Mouse (Mus musculus) E14TG2a.4 (cell line): ENCODE results near the gene Rnf215.

Experiments
- H3K27me3 ChIP-seq: 2 replicates; pipeline ENCODE4 v1.6.1; 2014; ENCODE audit warnings: low read length, control low read depth; ENCODE audit not compliant: insufficient read depth
- H3K36me3 ChIP-seq: 2 replicates; pipeline ENCODE4 v1.6.1; 2014; ENCODE audit warnings: low read length, control low read depth; ENCODE audit not compliant: insufficient read depth
- H3K4me1 ChIP-seq: replicated peaks from 2 replicates; pipeline ENCODE4 v1.6.1; 2014; ENCODE audit warnings: low read depth, low read length, control low read depth
- H3K4me3 ChIP-seq: replicated peaks from 2 replicates; pipeline ENCODE4 v1.5.1; 2014; ENCODE audit warnings: mild to moderate bottlenecking, low read length
- H3K9me3 ChIP-seq: 2 replicates; pipeline ENCODE4 v1.6.1; 2014; ENCODE audit warnings: low read length, control low read depth
- CTCF ChIP-seq: conservative IDR thresholded peaks from 2 replicates; pipeline ENCODE4 v1.5.1; 2014; ENCODE audit warnings: low read length
- NANOG ChIP-seq: IDR thresholded peaks from 2 replicates; pipeline ENCODE4 v1.6.1; 2014; ENCODE audit warnings: borderline replicate concordance, low read length, mixed read lengths
- POU5F1 ChIP-seq: IDR thresholded peaks from 2 replicates; pipeline ENCODE4 v1.6.1; 2014; ENCODE audit warnings: low read length, borderline replicate concordance

Gene Rnf215

DNA sequence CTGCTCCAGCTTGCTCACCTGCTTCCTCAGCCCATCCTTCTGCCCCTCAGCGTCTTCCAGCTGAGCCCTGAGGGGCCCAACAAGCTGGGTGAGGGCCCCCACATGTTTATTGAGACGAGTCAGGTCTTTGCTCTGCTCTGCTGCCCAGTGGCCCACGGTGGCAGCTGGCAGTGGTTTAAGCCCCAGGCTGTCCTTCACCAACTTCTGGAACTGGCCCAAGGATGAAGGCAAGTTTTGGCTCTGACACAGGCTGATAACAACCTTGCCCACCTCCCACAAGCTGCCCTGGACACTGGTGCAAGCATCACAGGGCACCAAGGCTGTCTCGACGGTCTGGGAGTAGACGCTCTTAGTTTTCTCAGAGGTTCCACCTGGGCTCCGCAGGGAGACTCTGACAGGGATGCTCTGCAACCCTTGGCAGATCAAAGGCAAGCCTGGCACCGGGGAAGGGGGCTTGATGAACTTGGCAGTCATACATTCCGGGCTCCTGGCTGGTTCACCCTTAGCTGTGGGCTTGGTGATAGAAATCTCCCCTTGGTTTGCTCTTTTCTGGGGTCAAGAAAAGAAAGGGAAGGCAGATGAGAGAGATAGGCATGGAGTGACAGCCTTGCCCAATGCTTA lies 13.6 kb downstream of the Rnf215 start:
- no peaks in the 10 kb centered on the region for H3K27me3 ChIP-seq
- TF ChIP-seq POU5F1 (no peak), NANOG (no peak), CTCF (no peak)
- H3K4me3 ChIP-seq = no peak overlapping the region
- H3K9me3 ChIP-seq = no peaks in the 10 kb centered on the region
- H3K4me1 ChIP-seq = peaks cover 26% of the 10 kb centered on the region
- H3K36me3 ChIP-seq = no peaks in the 10 kb centered on the region

DNA sequence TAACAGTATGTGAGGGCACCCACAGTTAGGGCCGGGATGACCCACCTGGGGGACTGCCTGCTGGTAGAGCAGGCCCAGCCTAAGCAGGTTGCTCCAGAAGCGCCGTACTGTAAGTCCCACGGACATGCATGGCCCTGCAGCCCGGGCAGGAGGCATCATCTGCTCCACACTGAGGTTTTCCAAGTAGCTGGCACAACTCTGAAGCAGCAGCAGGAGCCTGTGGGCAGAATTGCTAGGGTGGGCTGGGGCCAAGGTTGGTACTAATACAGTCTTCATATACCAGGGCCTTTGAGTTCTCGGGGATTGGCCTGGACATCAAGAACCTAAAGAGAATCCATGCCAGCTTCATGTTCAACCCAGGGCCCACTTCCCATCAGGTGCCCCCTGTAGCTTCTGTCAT lies 14.9 kb downstream of the Rnf215 start:
- H3K4me1 ChIP-seq = peaks cover 17% of the 10 kb centered on the region; the same call in 1 of the 2 replicates
- H3K36me3 ChIP-seq = no peaks in the 10 kb centered on the region
- H3K4me3 ChIP-seq = no peak overlapping the region
- TF ChIP-seq CTCF (no peak), POU5F1 (no peak), NANOG (no peak)
- 0 out of 2 replicates have a peak, but pooled peaks cover 3% of the 10 kb centered on the region for H3K9me3 ChIP-seq
- no peaks in the 10 kb centered on the region for H3K27me3 ChIP-seq

DNA sequence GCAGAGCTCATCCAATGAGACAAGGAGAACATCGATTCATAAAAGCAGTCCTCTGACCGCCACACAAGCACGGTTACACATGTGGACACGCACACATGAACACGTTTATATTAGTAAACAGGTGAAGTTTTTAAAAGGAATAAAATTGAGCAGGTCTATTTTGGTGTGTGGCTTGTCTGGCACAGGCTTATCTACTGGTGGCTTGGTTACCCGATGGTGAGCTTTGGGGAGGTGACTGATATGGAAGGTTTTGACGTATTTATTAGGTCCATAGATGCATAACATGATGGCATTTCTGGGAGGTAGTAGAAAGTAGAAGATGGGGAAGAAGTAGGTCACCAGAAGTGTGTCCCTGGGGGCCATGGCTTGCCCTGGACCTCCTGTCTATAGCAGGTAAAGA lies 18.7 kb downstream of the Rnf215 start:
- Histone ChIP-seq H3K27me3 (no peaks in the 10 kb centered on the region), H3K9me3 (0 out of 2 replicates have a peak, but pooled peaks cover 3% of the 10 kb centered on the region), H3K4me3 (no peak overlapping the region), H3K36me3 (no peaks in the 10 kb centered on the region), H3K4me1 (no peaks in the 10 kb centered on the region)
- no peak for TF ChIP-seq POU5F1
- no peak for TF ChIP-seq NANOG
- TF ChIP-seq CTCF = no peak

DNA sequence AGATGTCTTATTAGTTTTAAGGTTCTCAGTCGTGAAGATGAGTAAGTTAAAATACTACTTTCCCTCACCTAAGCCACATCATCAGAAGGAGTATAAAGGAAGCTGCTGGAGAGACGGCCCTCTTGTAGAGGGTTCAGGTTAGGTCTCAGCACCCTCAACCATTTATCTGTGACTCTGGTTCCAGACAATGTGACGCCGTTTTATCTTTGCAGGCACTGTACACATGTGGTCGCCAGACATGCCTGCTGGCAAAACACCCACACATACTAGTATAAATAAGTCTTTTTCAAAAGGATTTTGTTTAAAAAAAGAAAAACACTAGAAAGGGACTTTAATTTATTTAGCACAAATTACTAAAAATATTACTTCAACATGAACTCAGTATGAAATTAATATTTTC lies 20.6 kb downstream of the Rnf215 start:
- TF ChIP-seq NANOG = no peak
- peaks cover 9% of the 10 kb centered on the region for H3K4me1 ChIP-seq
- H3K4me3 ChIP-seq = no peak overlapping the region
- H3K27me3 ChIP-seq = no peaks in the 10 kb centered on the region
- H3K36me3 ChIP-seq = no peaks in the 10 kb centered on the region
- H3K9me3 ChIP-seq = 0 out of 2 replicates have a peak, but pooled peaks cover 3% of the 10 kb centered on the region

DNA sequence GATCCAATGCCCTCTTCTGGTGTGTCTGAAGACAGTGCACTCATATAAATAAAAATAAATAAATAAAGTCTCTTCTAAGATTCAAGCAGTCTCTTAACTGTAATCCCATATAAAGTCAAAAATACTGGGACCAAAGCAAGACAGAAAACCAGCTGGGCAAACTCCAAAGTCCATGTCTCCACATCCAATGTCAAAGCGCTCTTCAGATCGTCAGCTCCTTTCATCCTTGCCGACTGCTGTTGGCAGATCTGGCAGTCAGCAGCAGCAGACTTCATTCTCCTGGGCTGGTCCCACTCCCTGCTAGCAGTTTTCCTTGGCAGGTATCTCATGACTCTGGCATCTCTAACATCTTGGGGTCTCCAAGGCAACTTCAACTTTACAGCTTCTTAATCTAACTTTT lies 23.7 kb downstream of the Rnf215 start:
- Histone ChIP-seq H3K9me3 (0 out of 2 replicates have a peak, but pooled peaks cover 3% of the 10 kb centered on the region), H3K36me3 (peaks cover 28% of the 10 kb centered on the region), H3K4me1 (peaks cover 38% of the 10 kb centered on the region), H3K27me3 (no peaks in the 10 kb centered on the region), H3K4me3 (no peak overlapping the region)
- TF ChIP-seq CTCF = no peak
- TF ChIP-seq POU5F1 = no peak
- TF ChIP-seq NANOG = no peak

DNA sequence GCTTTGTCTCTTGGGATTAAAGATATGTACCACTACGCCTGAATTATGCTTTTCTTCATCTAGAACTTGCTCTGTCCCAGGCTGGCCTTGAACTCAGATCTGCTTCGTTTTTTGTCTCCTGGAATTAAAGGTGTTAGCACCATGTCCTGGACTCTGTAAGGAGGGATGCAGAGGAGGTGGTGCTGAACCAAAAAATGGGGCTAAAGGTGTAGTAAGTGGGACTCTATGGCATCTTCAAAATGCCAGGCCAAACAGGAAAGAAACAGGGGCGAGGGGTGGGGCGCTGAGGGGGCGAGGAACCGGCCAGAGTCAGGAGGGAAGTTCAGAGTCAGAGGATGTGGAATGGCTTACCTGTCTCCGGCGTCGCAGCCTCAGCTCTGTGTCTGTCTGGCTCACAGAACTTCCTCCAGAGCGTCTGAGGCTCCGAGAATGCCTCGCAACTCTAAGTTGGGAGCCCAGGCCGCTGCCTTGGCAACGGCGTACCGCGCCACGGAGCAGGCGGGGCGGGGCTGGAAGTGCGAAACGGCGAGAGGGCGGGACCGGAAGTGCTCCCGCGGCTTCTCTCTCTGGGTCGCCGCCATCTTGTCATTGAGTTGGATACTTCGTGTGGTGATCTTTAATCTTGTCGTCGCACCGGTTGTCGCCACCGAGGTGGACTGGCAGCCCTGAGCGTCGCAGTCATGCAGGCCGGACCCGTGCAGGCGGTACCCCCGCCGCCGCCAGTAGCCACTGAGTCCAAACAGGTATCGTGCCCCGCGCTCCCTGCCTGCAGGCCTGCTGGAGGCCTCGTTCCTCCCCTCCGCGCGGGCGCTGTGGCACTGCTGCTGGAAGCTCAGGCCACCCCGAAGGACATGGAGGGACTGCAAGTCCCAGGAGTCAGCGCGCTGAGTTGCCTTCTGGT lies 25.1 kb downstream of the Rnf215 start, which contains the start of the genes Ccdc157 and Sf3a1:
Gene Ccdc157 (minus strand): TSS at position 486 of the 901 bp plus-strand sequence.
Gene Sf3a1 (plus strand): TSS at position 543 of the 901 bp plus-strand sequence.
- TF ChIP-seq CTCF = no peak
- TF ChIP-seq POU5F1 = no peak
- no peak for TF ChIP-seq NANOG
- Histone ChIP-seq H3K4me1 (peaks cover 51% of the 10 kb centered on the region), H3K36me3 (peaks cover 42% of the 10 kb centered on the region), H3K27me3 (no peaks in the 10 kb centered on the region), H3K4me3 (peak within 1 kb of the TSS; percentile 96), H3K9me3 (no peaks in the 10 kb centered on the region)

DNA sequence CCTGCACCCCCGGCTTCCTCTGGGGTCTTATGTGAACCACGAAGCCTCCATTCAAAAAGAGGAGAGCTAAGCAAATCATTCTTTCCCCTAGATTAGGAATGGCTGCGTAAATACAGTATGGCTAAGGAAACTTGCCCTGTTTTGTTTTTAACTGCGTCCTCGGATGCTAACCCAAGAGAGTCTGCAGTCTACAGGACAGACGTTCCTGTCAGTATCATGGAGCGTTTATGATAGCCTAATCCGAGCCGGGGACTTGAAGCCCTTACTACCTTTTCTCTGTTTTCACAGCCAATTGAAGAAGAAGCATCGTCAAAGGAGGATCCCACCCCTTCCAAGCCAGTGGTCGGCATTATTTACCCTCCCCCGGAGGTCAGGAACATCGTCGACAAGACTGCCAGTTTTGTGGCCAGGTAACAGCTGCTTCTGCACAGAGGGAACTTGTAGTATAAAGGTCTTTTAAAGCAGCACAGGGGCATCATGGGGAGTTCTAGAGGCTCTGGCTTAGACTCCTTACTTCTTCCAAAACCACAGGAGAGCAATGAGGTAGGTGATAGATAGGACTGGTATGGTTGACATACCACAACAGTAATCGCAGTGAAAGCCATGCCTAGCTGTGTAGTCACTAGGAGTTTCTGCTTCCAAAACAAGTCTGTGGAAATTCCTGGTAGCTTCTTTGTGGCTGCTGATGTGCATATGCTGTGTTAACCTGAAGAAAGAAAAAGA lies 25.9 kb downstream of the Rnf215 start:
- no peak for TF ChIP-seq NANOG
- TF ChIP-seq CTCF = no peak
- no peak for TF ChIP-seq POU5F1
- Histone ChIP-seq H3K27me3 (no peaks in the 10 kb centered on the region), H3K4me3 (peak overlapping the region; percentile 96), H3K4me1 (peaks cover 51% of the 10 kb centered on the region), H3K9me3 (no peaks in the 10 kb centered on the region), H3K36me3 (peaks cover 50% of the 10 kb centered on the region)

DNA sequence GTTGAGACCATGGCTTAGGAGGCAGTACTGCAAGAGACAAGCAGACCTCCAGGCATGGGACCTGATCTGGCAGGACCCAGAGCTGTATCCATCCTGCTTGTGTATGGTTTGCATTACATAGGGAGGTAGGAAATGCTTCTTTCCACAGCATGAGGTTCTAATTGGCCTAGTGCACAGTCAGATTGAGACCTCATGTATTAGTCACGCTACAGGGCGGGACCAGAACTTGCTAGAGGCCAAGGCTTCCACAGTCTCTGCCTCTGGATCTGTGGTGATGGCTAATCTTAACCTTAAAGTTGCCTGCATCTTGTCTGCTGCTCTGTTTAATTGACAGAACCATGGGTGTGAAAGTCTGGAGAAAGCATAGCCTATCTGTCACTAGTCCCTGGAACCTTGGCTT lies 29.7 kb downstream of the Rnf215 start:
- Histone ChIP-seq H3K4me1 (peaks cover 45% of the 10 kb centered on the region), H3K36me3 (peaks cover 88% of the 10 kb centered on the region), H3K27me3 (no peaks in the 10 kb centered on the region), H3K4me3 (no peak overlapping the region), H3K9me3 (no peaks in the 10 kb centered on the region)
- TF ChIP-seq POU5F1 (no peak), NANOG (no peak), CTCF (no peak)
